Mouse (Mus musculus) kidney, adult 10 weeks (tissue): ENCODE data around the gene March10. TPM values are rescaled to one million over a fixed set of nuclear protein-coding genes. Genes with fewer than 3 reads are reported as not detected.

Source experiments
- polyA plus RNA-seq: library from polyadenylated mRNA; stranded (reverse); fragments of 350-450 nt; fragmentation: Illumina TruSeq; extraction: RNeasy Lipid Tissue Mini Kit (QIAGEN cat#74804); gene quantifications from one replicate; pipeline ENCODE4 v1.2.3, GENCODE M21; 2014; ENCODE audit warnings: low read depth, low replicate concordance

The March10 gene
- polyA plus RNA-seq, result not detected

DNA sequence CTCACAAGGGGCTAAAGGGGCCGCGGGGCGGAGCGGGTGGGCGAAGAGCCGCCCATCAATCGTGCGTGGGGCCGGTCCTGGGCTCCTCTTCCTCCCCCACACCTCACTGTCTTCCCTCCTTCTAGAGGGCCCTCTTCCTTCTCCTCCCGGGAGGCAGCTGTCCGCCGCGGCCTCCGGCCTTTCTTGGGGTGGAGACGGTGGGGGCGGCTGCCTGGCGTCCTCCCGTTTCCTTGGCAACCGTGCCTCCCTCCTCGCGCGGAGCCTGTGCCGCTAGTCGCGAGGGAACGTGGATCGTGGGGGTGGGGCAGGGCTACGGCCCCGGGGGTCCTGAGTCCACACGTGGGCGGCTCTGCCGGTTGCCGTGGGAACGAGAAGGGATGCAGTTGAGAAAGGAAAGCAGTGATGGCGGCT lies at the start of gene March10:
Gene March10 (minus strand): TSS at position 239 of the 411 bp plus-strand sequence.

Other genes starting within 250 kb of the March10 start
- gene Mrc2, start 164.1 kb downstream of the March10 start, polyA plus RNA-seq, result 0.12 TPM
- gene Tanc2, start 133.3 kb upstream of the March10 start, polyA plus RNA-seq, result 27.4 TPM